ENCODE assay signal across 1 mouse cellular context in the genomic region with DNA sequence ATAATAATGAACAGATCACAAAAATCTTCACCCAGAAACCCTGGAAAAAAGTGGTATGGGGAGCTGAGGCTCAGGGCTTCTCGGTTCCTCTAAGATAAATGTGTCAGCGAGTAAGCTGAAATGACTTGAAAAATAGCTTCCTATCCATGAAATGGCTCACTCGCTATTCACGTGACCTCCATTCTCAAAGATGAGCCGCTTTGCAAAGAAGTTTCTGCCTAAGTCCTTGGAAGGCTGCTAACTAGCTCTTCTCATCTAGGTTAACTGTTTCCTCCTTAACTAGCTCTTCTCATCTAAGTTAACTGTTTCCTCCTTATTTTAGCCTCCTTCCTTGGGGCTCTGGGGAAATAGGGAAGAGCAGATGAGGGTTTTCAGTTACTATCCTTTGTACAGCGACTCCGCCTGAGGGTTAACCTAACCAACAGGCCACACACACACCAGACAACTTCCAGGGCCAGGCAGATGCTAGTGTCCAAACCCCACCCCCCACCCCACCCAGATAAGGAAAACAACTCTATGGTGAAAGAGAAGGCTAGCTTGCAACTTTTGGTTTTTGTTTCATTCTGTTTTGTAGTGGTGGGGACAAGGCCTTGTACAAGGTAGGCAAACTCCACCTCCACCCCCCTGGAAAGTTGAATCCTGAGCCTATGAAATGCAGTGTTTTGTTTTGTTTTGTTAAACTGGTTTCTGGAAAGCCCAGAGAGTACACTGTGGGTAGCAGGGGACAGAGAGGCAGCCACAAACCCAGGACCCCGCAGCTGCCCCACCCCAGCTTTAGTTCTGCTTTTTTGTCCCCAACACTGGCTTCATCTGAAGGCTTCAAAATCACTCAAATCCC.
TF ChIP-seq lines count a peak whose summit lies in the region.

No protein-coding gene starts in this region.

TF ChIP-seq in ES-E14, 5 proteins besides CTCF, POLR2A, EP300 and RAD21 (continued from another document):
- TF ChIP-seq ZC3H11A (IDR thresholded peaks at IDR 0.05; ENCODE audit: borderline replicate concordance, low read depth, low read length), result no peak
- TF ChIP-seq HCFC1 (IDR thresholded peaks at IDR 0.05; ENCODE audit: borderline replicate concordance, insufficient read depth, low read length), result no peak
- no peak for TF ChIP-seq ZNF384 (IDR thresholded peaks at IDR 0.05; ENCODE audit: low read depth, low read length)
